Mouse (Mus musculus) forebrain, postnatal 0 days (tissue): ENCODE results near the gene Nup107. TPM values are rescaled to one million over a fixed set of nuclear protein-coding genes. Genes with fewer than 3 reads are reported as not detected.

ENCODE experiments used
- ATAC-seq: fragments of 200-750 bp; cut with Nextera tagmentation; 2 replicates; pipeline ENCODE4 v1.8.0; 2017; ENCODE audit warnings: mild to moderate bottlenecking, moderate library complexity
- DNase-seq: peaks from one replicate; pipeline ENCODE4 v3.0.0-alpha.2; 2015
- H3K27ac ChIP-seq: fragments of 300-500 bp; sonication (generic); 2 replicates; pipeline ENCODE4 v1.5.1; 2014; ENCODE audit warnings: low read depth, mild to moderate bottlenecking, antibody characterized with exemption, low read length, moderate library complexity, mixed read lengths
- H3K27me3 ChIP-seq: fragments of 300-500 bp; sonication (generic); 2 replicates; pipeline ENCODE4 v1.6.1; 2014; ENCODE audit warnings: mild to moderate bottlenecking, low read length, mixed read lengths; ENCODE audit not compliant: insufficient read depth
- H3K36me3 ChIP-seq: fragments of 300-500 bp; sonication (generic); 2 replicates; pipeline ENCODE4 v1.6.1; 2014; ENCODE audit warnings: mild to moderate bottlenecking, moderate library complexity; ENCODE audit not compliant: insufficient read depth
- H3K4me1 ChIP-seq: fragments of 300-500 bp; sonication (generic); 2 replicates; pipeline ENCODE4 v1.6.1; 2014; ENCODE audit warnings: antibody characterized with exemption; ENCODE audit not compliant: insufficient read depth
- H3K4me2 ChIP-seq: fragments of 300-500 bp; sonication (generic); 2 replicates; pipeline ENCODE4 v1.6.1; 2014; ENCODE audit warnings: low read depth, mild to moderate bottlenecking, moderate library complexity
- H3K4me3 ChIP-seq: fragments of 300-500 bp; sonication (generic); 2 replicates; pipeline ENCODE4 v1.5.1; 2014; ENCODE audit warnings: low read depth, low read length, mixed read lengths
- H3K9ac ChIP-seq: fragments of 300-500 bp; sonication (generic); 2 replicates; pipeline ENCODE4 v1.6.1; 2014; ENCODE audit warnings: mild to moderate bottlenecking
- H3K9me3 ChIP-seq: fragments of 300-500 bp; sonication (generic); 2 replicates; pipeline ENCODE4 v1.6.1; 2016; ENCODE audit warnings: low read length
- CTCF ChIP-seq: sonication (generic); IDR thresholded peaks from 2 replicates; pipeline ENCODE4 v1.5.1; 2016; ENCODE audit warnings: antibody characterized with exemption, control low read depth, low read depth
- WGBS: fragments of 180-500 bp; shearing (Covaris S2); extraction: QIAGEN DNeasy Blood & Tissue Kit; methylation state at CpG from one replicate; pipeline ENCODE4 v1.1.7; 2014; 5-methylcytosine and 5-hydroxymethylcytosine counted together
- polyA plus RNA-seq: library from polyadenylated mRNA; unstranded; fragments of >200 nt; fragmentation: Nextera tagmentation; extraction: Ambion mirVana; gene quantifications from 2 replicates; pipeline ENCODE4 v1.2.1, GENCODE M21; 2015
- total RNA-seq: library from RNA; depleted of rRNA; stranded (reverse); fragments of >200 nt; gene quantifications from 2 replicates; pipeline ENCODE4 v1.2.3, GENCODE M21; 2014; rRNA removed

Gene Nup107
- total and polyA plus RNA-seq, 2 experiments from 2014 or later: 27.1 to 38.8 TPM

GRCm38 (mm10) chr10:117703506-117703905 lies 89.0 kb downstream of the Nup107 start:
- DNase-seq (no peak), ATAC-seq (no peak)
- H3K27ac ChIP-seq: no peak overlapping the region
- no peak overlapping the region for H3K4me3 ChIP-seq
- no peak for TF ChIP-seq CTCF
- H3K4me2 ChIP-seq: no peak overlapping the region
- H3K4me1 ChIP-seq: 0 out of 2 replicates have a peak, but pooled peaks cover 4% of the 10 kb centered on the region
- H3K9me3 ChIP-seq: no peaks in the 10 kb centered on the region
- no peaks in the 10 kb centered on the region for H3K27me3 ChIP-seq
- 94% methylated on average over 3 of the region's 3 CpGs for WGBS
- no peak overlapping the region for H3K9ac ChIP-seq
- peaks cover 68% of the 10 kb centered on the region for H3K36me3 ChIP-seq

- no peaks in the 10 kb centered on the region for H3K9me3 ChIP-seq
- 0 out of 2 replicates have a peak, but pooled peaks cover 4% of the 10 kb centered on the region for H3K4me1 ChIP-seq
- no peaks in the 10 kb centered on the region for H3K27me3 ChIP-seq
- DNase-seq: no peak
- no peak overlapping the region for H3K4me3 ChIP-seq
- no peak for ATAC-seq
- no peak overlapping the region for H3K9ac ChIP-seq
- 96% methylated on average over 6 of the region's 6 CpGs for WGBS
- TF ChIP-seq CTCF: no peak
- peaks cover 74% of the 10 kb centered on the region for H3K36me3 ChIP-seq
- H3K4me2 ChIP-seq: no peak overlapping the region
- no peak overlapping the region for H3K27ac ChIP-seq
Measured at GRCm38 (mm10) chr10:117702024-117702833, 90.3 kb downstream of the Nup107 start.

GRCm38 (mm10) chr10:117701034-117701829 lies 91.3 kb downstream of the Nup107 start:
- Histone ChIP-seq H3K27me3 (no peaks in the 10 kb centered on the region), H3K4me3 (no peak overlapping the region), H3K9me3 (no peaks in the 10 kb centered on the region), H3K27ac (no peak overlapping the region), H3K4me2 (no peak overlapping the region), H3K36me3 (peaks cover 74% of the 10 kb centered on the region), H3K4me1 (no peaks in the 10 kb centered on the region), H3K9ac (no peak overlapping the region)
- ATAC-seq: no peak
- DNase-seq: no peak
- no peak for TF ChIP-seq CTCF
- WGBS: 91% methylated on average over 6 of the region's 6 CpGs

Other genes starting within 250 kb of the Nup107 start
- gene Cpm, start 163.2 kb downstream of the Nup107 start, total RNA-seq: 3.0 and 3.4 TPM in 2 replicates
- 4.4 and 7.5 TPM in 2 replicates for gene Cpm, start 163.2 kb downstream of the Nup107 start, polyA plus RNA-seq
- gene Mdm2, start 81.9 kb downstream of the Nup107 start, total RNA-seq: 51.3 and 77.3 TPM in 2 replicates
- 16.6 and 30.2 TPM in 2 replicates for gene Mdm2, start 81.9 kb downstream of the Nup107 start, polyA plus RNA-seq
- 22.1 and 28.3 TPM in 2 replicates for gene Slc35e3, start 46.3 kb downstream of the Nup107 start, total RNA-seq
- gene Slc35e3, start 46.3 kb downstream of the Nup107 start, polyA plus RNA-seq: 17.0 and 22.9 TPM in 2 replicates
- 65.2 and 66.3 TPM in 2 replicates for gene Rap1b, start 53.3 kb upstream of the Nup107 start, total RNA-seq
- gene Rap1b, start 53.3 kb upstream of the Nup107 start, polyA plus RNA-seq: 126 and 148 TPM in 2 replicates